In the genomic region with DNA sequence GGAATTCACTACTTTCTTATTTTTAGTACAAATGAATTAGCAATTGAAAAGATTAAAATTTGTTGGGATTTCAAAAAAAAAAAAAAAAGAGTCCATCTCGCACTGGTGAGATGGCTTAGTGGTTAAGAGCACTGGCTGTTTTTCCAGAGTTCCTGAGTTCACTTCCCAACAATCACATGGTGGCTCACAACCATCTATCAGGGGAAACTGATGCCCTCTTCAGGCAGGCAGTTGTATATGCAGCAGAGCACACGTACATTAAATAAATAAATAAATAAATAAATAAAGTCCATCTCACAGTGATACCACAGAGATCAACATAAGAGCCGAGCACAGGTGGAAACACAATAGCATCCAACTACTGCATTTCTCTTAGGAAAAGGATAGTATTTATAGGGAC, we compare ENCODE assay signal across 17 mouse cellular contexts.
A peak's percentile ranks its signal among the peaks of the same experiment; 100 is the strongest.
DNase-seq lines count a peak whose midpoint lies in the region; TF ChIP-seq lines count a peak whose summit lies in the region.
"Had no signal": no experiment of that assay in that cellular context is flagged by ENCODE, and none has a peak within 500 bp of the region (broad histone marks: within the 10 kb centered on the region; RNA-seq: fewer than 3 reads in every experiment).

No protein-coding gene starts in this region.

- TF ChIP-seq EP300 in MEL (IDR thresholded peaks at IDR 0.05; ENCODE audit: low read depth in 1 of 2, low read length in 2 of 2) = no peak

- intact Hi-C loops in gastrocnemius, postnatal 14 days (cut with DNase I; ENCODE audit: low total_unique reads) = no loop called here

- no peak overlapping the region for H3K4me3 ChIP-seq in MEL (ENCODE audit: control insufficient read depth in 1 of 2, insufficient read depth in 1 of 2, low read depth in 2 of 2, low read length in 2 of 2)
- H3K4me3 ChIP-seq: embryonic facial prominence, embryonic 15.5 days; heart, embryonic 13.5 days had no signal

- H3K4me1 ChIP-seq in MEL (ENCODE audit: control insufficient read depth in 1 of 2, insufficient read depth in 2 of 2, low read length in 2 of 2) = no peaks in the 10 kb centered on the region
- H3K4me1 ChIP-seq: embryonic facial prominence, embryonic 15.5 days; heart, embryonic 13.5 days had no signal

- TF ChIP-seq RAD21 in MEL (IDR thresholded peaks at IDR 0.05; ENCODE audit: low read depth, low read length) = no peak; the same call in 1 of the 2 replicates

- peaks cover 0 to 4% of the 10 kb centered on the region in 2 experiments; a peak in 1 of 4 replicates for H3K36me3 ChIP-seq in MEL (ENCODE audit: control insufficient read depth in 1 of 2, insufficient read depth in 2 of 2, low read length in 2 of 2)
- H3K36me3 ChIP-seq: embryonic facial prominence, embryonic 15.5 days; heart, embryonic 13.5 days had no signal

- no peak for TF ChIP-seq CTCF in MEL (IDR thresholded peaks at IDR 0.05 in 2 of 3, conservative IDR thresholded peaks at IDR 0.05 in 1 of 3; ENCODE audit: control insufficient read depth in 1 of 3, insufficient read depth in 1 of 3, low read depth in 2 of 3, low read length in 3 of 3, poor library complexity in 1 of 3, severe bottlenecking in 1 of 3)

- TF ChIP-seq POLR2A in MEL (IDR thresholded peaks at IDR 0.05; ENCODE audit: control insufficient read depth in 1 of 2, insufficient read depth in 1 of 2, low read depth in 1 of 2, low read length in 2 of 2, poor library complexity in 1 of 2) = no peak

- no peaks in the 10 kb centered on the region for H3K9me3 ChIP-seq in MEL (replicated peaks; ENCODE audit: insufficient read depth, low read length)
- H3K9me3 ChIP-seq: embryonic facial prominence, embryonic 15.5 days; heart, embryonic 13.5 days had no signal

- no peak overlapping the region for H3K9ac ChIP-seq in MEL (ENCODE audit: control insufficient read depth, low read depth, low read length, poor library complexity, severe bottlenecking)
- H3K9ac ChIP-seq: embryonic facial prominence, embryonic 15.5 days; heart, embryonic 13.5 days had no signal

- no peaks in the 10 kb centered on the region for H3K27me3 ChIP-seq in MEL (ENCODE audit: control insufficient read depth in 1 of 2, insufficient read depth in 2 of 2, low read length in 2 of 2)
- H3K27me3 ChIP-seq: embryonic facial prominence, embryonic 15.5 days; heart, embryonic 13.5 days had no signal

- H3K27ac ChIP-seq in MEL (ENCODE audit: control insufficient read depth, low read depth, low read length) = no peak overlapping the region
- H3K27ac ChIP-seq: embryonic facial prominence, embryonic 15.5 days; heart, embryonic 13.5 days; hindbrain, postnatal 0 days had no signal

- DNase-seq in adrenal gland, postnatal 10 days = peak; percentile 1
- DNase-seq in adrenal gland, adult 8-10 months = no peak
- DNase-seq in 416B (ENCODE audit: low read depth) (peak; percentile 25), MEL (ENCODE audit: low read depth, low spot score) (peak; percentile 22)
- peak; percentile 2 for DNase-seq in forelimb bud, embryonic 11.5 days (ENCODE audit: low read depth, low spot score)
- no peak for DNase-seq in gastrocnemius, postnatal 14 days
- DNase-seq in retina, postnatal 1 day = no peak
- DNase-seq: adrenal gland, postnatal 36 days; cerebellum, adult 11 months; cerebellum, adult 8-10 months; cerebellum, postnatal 14 days; gastrocnemius, postnatal 25 days; heart, postnatal 36 days; kidney, adult 18-20 months had no signal

- H3K79me2 ChIP-seq in MEL (ENCODE audit: control insufficient read depth, insufficient read depth, low read length, poor library complexity) = no peaks in the 10 kb centered on the region

TF ChIP-seq in MEL, 35 proteins besides CTCF, POLR2A, EP300 and RAD21:
- no peak for TF ChIP-seq KAT2A (conservative IDR thresholded peaks at IDR 0.05; ENCODE audit: low read depth, low read length)
- no peak for TF ChIP-seq MYC (IDR thresholded peaks at IDR 0.05; ENCODE audit: low read depth, low read length)
- no peak for TF ChIP-seq NRF1 (IDR thresholded peaks at IDR 0.05; ENCODE audit: insufficient read depth, low read depth, low read length, poor library complexity, severe bottlenecking)
- no peak for TF ChIP-seq ZKSCAN1 (IDR thresholded peaks at IDR 0.05; ENCODE audit: low read depth, low read length)
- TF ChIP-seq RCOR1 (IDR thresholded peaks at IDR 0.05; ENCODE audit: low read depth, low read length) = no peak
- TF ChIP-seq MYB (IDR thresholded peaks at IDR 0.05; ENCODE audit: low read depth, low read length) = no peak
- TF ChIP-seq ETS1 (IDR thresholded peaks at IDR 0.05; ENCODE audit: low read depth, low read length) = no peak
- TF ChIP-seq E2F4 (IDR thresholded peaks at IDR 0.05; ENCODE audit: borderline replicate concordance, low read depth, low read length) = no peak
- TF ChIP-seq ZC3H11A (IDR thresholded peaks at IDR 0.05; ENCODE audit: low read depth, low read length) = no peak
- no peak for TF ChIP-seq POLR2AphosphoS2 (IDR thresholded peaks at IDR 0.05; ENCODE audit: low read length)
- TF ChIP-seq USF2 (IDR thresholded peaks at IDR 0.05; ENCODE audit: borderline replicate concordance in 1 of 2, insufficient read depth in 1 of 2, low read depth in 1 of 2, low read length in 2 of 2) = no peak
- no peak for TF ChIP-seq BHLHE40 (IDR thresholded peaks at IDR 0.05; ENCODE audit: borderline replicate concordance, low read depth, low read length)
- no peak for TF ChIP-seq TAL1 (IDR thresholded peaks at IDR 0.05; ENCODE audit: low read length)
- TF ChIP-seq USF1 (IDR thresholded peaks at IDR 0.05; ENCODE audit: low read depth, low read length) = no peak
- no peak for TF ChIP-seq MAFK (IDR thresholded peaks at IDR 0.05; ENCODE audit: borderline replicate concordance, low read depth, low read length)
- no peak for TF ChIP-seq TBP (IDR thresholded peaks at IDR 0.05; ENCODE audit: low read depth, low read length)
- no peak for TF ChIP-seq CHD1 (IDR thresholded peaks at IDR 0.05; ENCODE audit: low read depth, low read length)
- TF ChIP-seq ZNF384 (IDR thresholded peaks at IDR 0.05; ENCODE audit: low read depth, low read length) = no peak
- no peak for TF ChIP-seq TCF12 (IDR thresholded peaks at IDR 0.05; ENCODE audit: low read depth, low read length)
- no peak for TF ChIP-seq SMC3 (IDR thresholded peaks at IDR 0.05; ENCODE audit: low read depth, low read length)

Comparison
In these comparisons a context has a peak if more than half of its experiments do, and no peak if none do; other contexts are left out.
1. DNase-seq: peak in adrenal gland, postnatal 10 days (single experiment), 416B (single experiment), MEL (single experiment) and forelimb bud, embryonic 11.5 days (single experiment); none in adrenal gland, adult 8-10 months (single experiment), gastrocnemius, postnatal 14 days (single experiment) and retina, postnatal 1 day (single experiment).